Mouse (Mus musculus): ENCODE results near the gene Fmnl2. TPM values are rescaled to one million over a fixed set of nuclear protein-coding genes. Genes with fewer than 3 reads are reported as not detected.

Gene Fmnl2
- total RNA-seq, 4 experiments from 2014 or later, result 43.9 to 45.7 (median 44.3) TPM

GRCm38 (mm10) chr2:52913311-52913710 is 55.7 kb downstream of the Fmnl2 start:
- no peak for DNase-seq (ENCODE audit: low spot score in 2 of 2)

GRCm38 (mm10) chr2:52913746-52914145 is 56.1 kb downstream of the Fmnl2 start:
- DNase-seq (ENCODE audit: low spot score in 2 of 2), result no peak

- DNase-seq (ENCODE audit: low spot score in 2 of 2), result no peak
Measured at GRCm38 (mm10) chr2:52915536-52915935, 57.9 kb downstream of the Fmnl2 start.

- DNase-seq (ENCODE audit: low spot score in 2 of 2), result no peak
Measured at GRCm38 (mm10) chr2:52918094-52918493, 60.4 kb downstream of the Fmnl2 start.

- DNase-seq (ENCODE audit: low spot score in 2 of 2), result no peak
Measured at GRCm38 (mm10) chr2:52920701-52921435, 63.2 kb downstream of the Fmnl2 start.

GRCm38 (mm10) chr2:52925062-52925461 is 67.4 kb downstream of the Fmnl2 start:
- DNase-seq (ENCODE audit: low spot score in 2 of 2), result no peak

- DNase-seq (ENCODE audit: low spot score in 2 of 2), result no peak
Measured at GRCm38 (mm10) chr2:52927381-52927780, 69.7 kb downstream of the Fmnl2 start.

- no peak for DNase-seq (ENCODE audit: low spot score in 2 of 2)
Measured at GRCm38 (mm10) chr2:52927858-52928301, 70.2 kb downstream of the Fmnl2 start.

GRCm38 (mm10) chr2:52928401-52928800 is 70.7 kb downstream of the Fmnl2 start:
- DNase-seq (ENCODE audit: low spot score in 2 of 2), result no peak

- peak; percentile 38 to 43 for DNase-seq (ENCODE audit: low spot score in 2 of 2)
Measured at GRCm38 (mm10) chr2:52930106-52930868, 72.6 kb downstream of the Fmnl2 start.

- DNase-seq (ENCODE audit: low spot score in 2 of 2), result no peak
Measured at GRCm38 (mm10) chr2:52931315-52931714, 73.7 kb downstream of the Fmnl2 start.

GRCm38 (mm10) chr2:52935906-52936305 is 78.2 kb downstream of the Fmnl2 start:
- no peak for DNase-seq (ENCODE audit: low spot score in 2 of 2)

GRCm38 (mm10) chr2:52938351-52939074 is 80.9 kb downstream of the Fmnl2 start:
- no peak for DNase-seq (ENCODE audit: low spot score in 2 of 2)

GRCm38 (mm10) chr2:52943644-52944423 is 86.2 kb downstream of the Fmnl2 start:
- DNase-seq (ENCODE audit: low spot score in 2 of 2), result no peak

- DNase-seq (ENCODE audit: low spot score in 2 of 2), result no peak
Measured at GRCm38 (mm10) chr2:52944594-52944993, 86.9 kb downstream of the Fmnl2 start.

- DNase-seq (ENCODE audit: low spot score in 2 of 2), result no peak
Measured at GRCm38 (mm10) chr2:52946074-52946473, 88.4 kb downstream of the Fmnl2 start.

GRCm38 (mm10) chr2:52946524-52947186 is 89.0 kb downstream of the Fmnl2 start:
- DNase-seq (ENCODE audit: low spot score in 2 of 2), result no peak

- no peak for DNase-seq (ENCODE audit: low spot score in 2 of 2)
Measured at GRCm38 (mm10) chr2:52948406-52948805, 90.7 kb downstream of the Fmnl2 start.

- no peak for DNase-seq (ENCODE audit: low spot score in 2 of 2)
Measured at GRCm38 (mm10) chr2:52949556-52949955, 91.9 kb downstream of the Fmnl2 start.

GRCm38 (mm10) chr2:52950226-52950625 is 92.6 kb downstream of the Fmnl2 start:
- DNase-seq (ENCODE audit: low spot score in 2 of 2), result no peak
